9 mouse cellular contexts compared by ENCODE assay signal in genomic region chr2:31294985-31295384, GRCm38 (mm10). TPM values are rescaled to one million over a fixed set of nuclear protein-coding genes. Genes with fewer than 3 reads are reported as not detected.
DNase-seq lines count a peak whose midpoint lies in the region; ATAC-seq and TF ChIP-seq lines count a peak whose summit lies in the region.
"Had no signal": no experiment of that assay in that cellular context is flagged by ENCODE, and none has a peak within 500 bp of the region (broad histone marks: within the 10 kb centered on the region; RNA-seq: fewer than 3 reads in every experiment).

No protein-coding gene starts in this region.

- 0 out of 2 replicates have a peak, but pooled peaks cover 3% of the 10 kb centered on the region for H3K4me1 ChIP-seq in midbrain, embryonic 11.5 days (ENCODE audit: control insufficient read depth, insufficient read depth, low read length)
- peaks cover 15% of the 10 kb centered on the region; the same call in 1 of the 2 replicates for H3K4me1 ChIP-seq in midbrain, embryonic 15.5 days

- no peak overlapping the region for H3K9ac ChIP-seq in midbrain, embryonic 11.5 days (ENCODE audit: low read length)
- H3K9ac ChIP-seq in midbrain, embryonic 15.5 days = no peak overlapping the region
- H3K9ac ChIP-seq: heart, embryonic 13.5 days had no signal

- TF ChIP-seq CTCF in brain, embryonic 14.5 days (IDR thresholded peaks at IDR 0.05; ENCODE audit: borderline replicate concordance, extremely low read depth, insufficient read depth, insufficient read length) = peak; percentile 90

- TF ChIP-seq POLR2A in brain, embryonic 14.5 days (IDR thresholded peaks at IDR 0.05; ENCODE audit: borderline replicate concordance, extremely low read depth, insufficient read depth, insufficient read length, poor library complexity, severe bottlenecking) = no peak

- WGBS in midbrain, embryonic 11.5 days = 0% methylated on average over 4 of the region's 4 CpGs
- 0% methylated on average over 4 of the region's 4 CpGs for WGBS in midbrain, embryonic 15.5 days

- no peak for ATAC-seq in midbrain, embryonic 11.5 days (ENCODE audit: low FRiP score)
- ATAC-seq in midbrain, embryonic 15.5 days (replicated peaks) = no peak

- H3K4me2 ChIP-seq in midbrain, embryonic 11.5 days = no peak overlapping the region
- no peak overlapping the region for H3K4me2 ChIP-seq in midbrain, embryonic 15.5 days
- H3K4me2 ChIP-seq: heart, embryonic 13.5 days had no signal

- no peaks in the 10 kb centered on the region for H3K9me3 ChIP-seq in midbrain, embryonic 11.5 days (ENCODE audit: control insufficient read depth, low read length)
- H3K9me3 ChIP-seq in midbrain, embryonic 15.5 days = no peaks in the 10 kb centered on the region
- H3K9me3 ChIP-seq: heart, embryonic 13.5 days had no signal

- 0 out of 2 replicates have a peak, but pooled peaks cover 5% of the 10 kb centered on the region for H3K36me3 ChIP-seq in midbrain, embryonic 11.5 days (ENCODE audit: control insufficient read depth, insufficient read depth, low read length)
- H3K36me3 ChIP-seq in midbrain, embryonic 15.5 days (replicated peaks) = peaks cover 11% of the 10 kb centered on the region; the same call in 1 of the 2 replicates

- H3K27ac ChIP-seq in midbrain, embryonic 11.5 days (ENCODE audit: low read depth, low read length) = no peak overlapping the region
- H3K27ac ChIP-seq in midbrain, embryonic 15.5 days = no peak overlapping the region
- H3K27ac ChIP-seq: heart, embryonic 13.5 days had no signal

- H3K27me3 ChIP-seq in midbrain, embryonic 11.5 days (ENCODE audit: control insufficient read depth, insufficient read depth, low read length) = no peaks in the 10 kb centered on the region
- no peaks in the 10 kb centered on the region for H3K27me3 ChIP-seq in midbrain, embryonic 15.5 days (replicated peaks)
- H3K27me3 ChIP-seq: heart, embryonic 13.5 days had no signal

- no peak overlapping the region for H3K4me3 ChIP-seq in midbrain, embryonic 11.5 days (ENCODE audit: low read depth, low read length)
- H3K4me3 ChIP-seq in midbrain, embryonic 15.5 days = no peak overlapping the region
- H3K4me3 ChIP-seq: heart, embryonic 13.5 days had no signal

- peak; percentile 93 for DNase-seq in midbrain, embryonic 11.5 days (ENCODE audit: low spot score, missing footprints)
- peak; percentile 60 for DNase-seq in brain, embryonic 14.5 days (ENCODE audit: low read depth)
- peak; percentile 63 to 73 for DNase-seq in frontal cortex, postnatal 10 days (ENCODE audit: low spot score in 2 of 2)
- peak; percentile 78 to 89 for DNase-seq in kidney, postnatal 36 days
- DNase-seq in lung, adult 18-20 months = peak; percentile 63 to 68
- peak; percentile 76 to 86 for DNase-seq in right cerebral cortex, adult 2 months (ENCODE audit: low spot score in 2 of 2)
- DNase-seq in urinary bladder, postnatal 10 days (ENCODE audit: low spot score) = peak; percentile 53

RNA-seq across cellular contexts. Expression of gene Hmcn2, which starts 19.2 kb away (rescaled TPM):
- polyA plus RNA-seq in midbrain, embryonic 11.5 days (2014; fragmentation: Nextera tagmentation; extraction: Ambion mirVana) = 0.10 TPM in 1 of 2 replicates, not detected in the other
- polyA plus RNA-seq in midbrain, embryonic 15.5 days (2015; fragmentation: Nextera tagmentation; extraction: Ambion mirVana) = 0.18 and 0.32 TPM in 2 replicates
- 0.44 and 0.96 TPM in 2 replicates for polyA plus RNA-seq in brain, embryonic 14.5 days (2012; rRNA removed)

RNA-seq across cellular contexts. Expression of gene Ncs1, which starts 49.4 kb away (rescaled TPM):
- 64.3 and 67.4 TPM in 2 replicates for polyA plus RNA-seq in midbrain, embryonic 11.5 days (2014; fragmentation: Nextera tagmentation; extraction: Ambion mirVana)
- 172 and 183 TPM in 2 replicates for polyA plus RNA-seq in midbrain, embryonic 15.5 days (2015; fragmentation: Nextera tagmentation; extraction: Ambion mirVana)
- 56.1 and 93.6 TPM in 2 replicates for polyA plus RNA-seq in brain, embryonic 14.5 days (2012; rRNA removed)
